Mouse (Mus musculus): Measurements from ENCODE around the gene Noto. TPM values are rescaled to one million over a fixed set of nuclear protein-coding genes. Genes with fewer than 3 reads are reported as not detected.

Noto gene
- total and polyA plus RNA-seq, 3 experiments = not detected

GRCm38 (mm10) chr6:85382791-85383190, 40.9 kb upstream of the Noto start:
- DNase-seq (ENCODE audit: low read depth, low spot score) = no peak
- TF ChIP-seq MAX (IDR thresholded peaks at IDR 0.05; ENCODE audit: low read length) = no peak

GRCm38 (mm10) chr6:85388608-85389007, 35.1 kb upstream of the Noto start:
- H3K4me1 ChIP-seq (ENCODE audit: control insufficient read depth in 1 of 2, insufficient read depth in 2 of 2, low read length in 2 of 2) = peaks cover 7 to 8% of the 10 kb centered on the region in 2 experiments
- H3K4me3 ChIP-seq (ENCODE audit: control insufficient read depth in 1 of 2, insufficient read depth in 1 of 2, low read depth in 2 of 2, low read length in 2 of 2) = peak overlapping the region; percentile 65 to 71; a peak in 3 of 4 replicates
- peak; percentile 85 for DNase-seq (ENCODE audit: low read depth, low spot score)
- H3K9me3 ChIP-seq (replicated peaks; ENCODE audit: insufficient read depth, low read length) = no peaks in the 10 kb centered on the region
- H3K9ac ChIP-seq (ENCODE audit: control insufficient read depth, low read depth, low read length, poor library complexity, severe bottlenecking) = peak overlapping the region; percentile 67
- H3K27me3 ChIP-seq (ENCODE audit: control insufficient read depth in 1 of 2, insufficient read depth in 2 of 2, low read length in 2 of 2) = no peaks in the 10 kb centered on the region
- no peaks in the 10 kb centered on the region for H3K79me2 ChIP-seq (ENCODE audit: control insufficient read depth, insufficient read depth, low read length, poor library complexity)
- peak overlapping the region; percentile 94 for H3K27ac ChIP-seq (ENCODE audit: control insufficient read depth, low read depth, low read length)
- H3K36me3 ChIP-seq (ENCODE audit: control insufficient read depth in 1 of 2, insufficient read depth in 2 of 2, low read length in 2 of 2) = peaks cover 0 to 9% of the 10 kb centered on the region in 2 experiments; a peak in 2 of 4 replicates
- TF ChIP-seq BHLHE40 (IDR thresholded peaks at IDR 0.05; ENCODE audit: borderline replicate concordance, low read depth, low read length) (0 out of 2 replicates have a peak, but pooled peaks have one; percentile 38), RCOR1 (IDR thresholded peaks at IDR 0.05; ENCODE audit: low read depth, low read length) (peak; percentile 77), NRF1 (IDR thresholded peaks at IDR 0.05; ENCODE audit: insufficient read depth, low read depth, low read length, poor library complexity, severe bottlenecking) (0 out of 2 replicates have a peak, but pooled peaks have one; percentile 10), TCF12 (IDR thresholded peaks at IDR 0.05; ENCODE audit: low read depth, low read length) (peak; percentile 76), NELFE (IDR thresholded peaks at IDR 0.05; ENCODE audit: low read depth, low read length) (peak; percentile 51), USF1 (IDR thresholded peaks at IDR 0.05; ENCODE audit: low read depth, low read length) (0 out of 2 replicates have a peak, but pooled peaks have one; percentile 4), CHD1 (IDR thresholded peaks at IDR 0.05; ENCODE audit: low read depth, low read length) (no peak), HCFC1 (IDR thresholded peaks at IDR 0.05; ENCODE audit: low read depth, low read length) (peak; percentile 50; the same call in 1 of the 2 replicates), KAT2A (conservative IDR thresholded peaks at IDR 0.05; ENCODE audit: low read depth, low read length) (peak; percentile 24; the same call in 1 of the 2 replicates), E2F4 (IDR thresholded peaks at IDR 0.05; ENCODE audit: borderline replicate concordance, low read depth, low read length) (no peak), ZKSCAN1 (IDR thresholded peaks at IDR 0.05; ENCODE audit: low read depth, low read length) (0 out of 2 replicates have a peak, but pooled peaks have one; percentile 18), CTCF (IDR thresholded peaks at IDR 0.05 in 2 of 3, conservative IDR thresholded peaks at IDR 0.05 in 1 of 3; ENCODE audit: control insufficient read depth in 1 of 3, insufficient read depth in 1 of 3, low read depth in 2 of 3, low read length in 3 of 3, poor library complexity in 1 of 3, severe bottlenecking in 1 of 3) (peak in 1 of 3 experiments; percentile 14; a peak in 1 of 6 replicates), SIN3A (IDR thresholded peaks at IDR 0.05; ENCODE audit: low read length) (peak; percentile 80), TBP (IDR thresholded peaks at IDR 0.05; ENCODE audit: low read depth, low read length) (no peak), TAL1 (IDR thresholded peaks at IDR 0.05; ENCODE audit: low read length) (peak; percentile 47; the same call in 1 of the 2 replicates), MAX (IDR thresholded peaks at IDR 0.05; ENCODE audit: low read length) (no peak), GABPA (IDR thresholded peaks at IDR 0.05; ENCODE audit: low read depth, low read length) (no peak), MAZ (IDR thresholded peaks at IDR 0.05; ENCODE audit: low read depth, low read length) (no peak), ELF1 (IDR thresholded peaks at IDR 0.05; ENCODE audit: low read depth, low read length) (no peak), MYB (IDR thresholded peaks at IDR 0.05; ENCODE audit: low read depth, low read length) (peak; percentile 77), ZMIZ1 (IDR thresholded peaks at IDR 0.05; ENCODE audit: low read depth, low read length) (peak; percentile 63; the same call in 1 of the 2 replicates), MAFK (IDR thresholded peaks at IDR 0.05; ENCODE audit: borderline replicate concordance, low read depth, low read length) (0 out of 2 replicates have a peak, but pooled peaks have one; percentile 17), SMC3 (IDR thresholded peaks at IDR 0.05; ENCODE audit: low read depth, low read length) (peak; percentile 7; the same call in 1 of the 2 replicates), ETS1 (IDR thresholded peaks at IDR 0.05; ENCODE audit: low read depth, low read length) (peak; percentile 74), MYC (IDR thresholded peaks at IDR 0.05; ENCODE audit: low read depth, low read length) (no peak), RAD21 (IDR thresholded peaks at IDR 0.05; ENCODE audit: low read depth, low read length) (no peak), CHD2 (IDR thresholded peaks at IDR 0.05; ENCODE audit: low read length) (peak; percentile 15; the same call in 1 of the 2 replicates), JUND (IDR thresholded peaks at IDR 0.05; ENCODE audit: low read depth, low read length) (no peak), ZC3H11A (IDR thresholded peaks at IDR 0.05; ENCODE audit: low read depth, low read length) (no peak; the same call in 1 of the 2 replicates), MXI1 (IDR thresholded peaks at IDR 0.05; ENCODE audit: low read depth, low read length) (no peak), MEF2A (IDR thresholded peaks at IDR 0.05; ENCODE audit: extremely low read depth, insufficient replicate concordance, low read depth, low read length, poor library complexity, severe bottlenecking) (no peak)

More at GRCm38 (mm10) chr6:85382791-85383190, 40.9 kb upstream of the Noto start:
- Histone ChIP-seq H3K9ac (ENCODE audit: control insufficient read depth, low read depth, low read length, poor library complexity, severe bottlenecking) (no peak overlapping the region), H3K9me3 (replicated peaks; ENCODE audit: insufficient read depth, low read length) (no peaks in the 10 kb centered on the region), H3K4me3 (ENCODE audit: control insufficient read depth in 1 of 2, insufficient read depth in 1 of 2, low read depth in 2 of 2, low read length in 2 of 2) (no peak overlapping the region), H3K4me1 (ENCODE audit: control insufficient read depth in 1 of 2, insufficient read depth in 2 of 2, low read length in 2 of 2) (peaks cover 9 to 27% of the 10 kb centered on the region in 2 experiments), H3K79me2 (ENCODE audit: control insufficient read depth, insufficient read depth, low read length, poor library complexity) (no peaks in the 10 kb centered on the region; the same call in 1 of the 2 replicates), H3K27me3 (ENCODE audit: control insufficient read depth in 1 of 2, insufficient read depth in 2 of 2, low read length in 2 of 2) (no peaks in the 10 kb centered on the region), H3K36me3 (ENCODE audit: control insufficient read depth in 1 of 2, insufficient read depth in 2 of 2, low read length in 2 of 2) (peaks cover 0 to 17% of the 10 kb centered on the region in 2 experiments; a peak in 2 of 4 replicates), H3K27ac (ENCODE audit: control insufficient read depth, low read depth, low read length) (no peak overlapping the region)
